In genomic region chr4:43493846-43494240, GRCm38 (mm10) we compare ENCODE assay signal across 8 mouse cellular contexts. TPM values are rescaled to one million over a fixed set of nuclear protein-coding genes. Genes with fewer than 3 reads are reported as not detected.
A peak's percentile ranks its signal among the peaks of the same experiment; 100 is the strongest.
DNase-seq lines count a peak whose midpoint lies in the region; ATAC-seq and TF ChIP-seq lines count a peak whose summit lies in the region.

No protein-coding gene starts in this region.

- H3K36me3 ChIP-seq in heart, embryonic 10.5 days: peaks cover 24% of the 10 kb centered on the region
- peaks cover 4 to 31% of the 10 kb centered on the region in 2 experiments for H3K36me3 ChIP-seq in CH12.LX (replicated peaks in 1 of 2; ENCODE audit: control insufficient read depth in 1 of 2, insufficient read depth in 1 of 2, low read length in 1 of 2)
- H3K36me3 ChIP-seq in forebrain, embryonic 14.5 days (ENCODE audit: control insufficient read depth, insufficient read depth, low read length): peaks cover 13% of the 10 kb centered on the region
- peaks cover 24% of the 10 kb centered on the region for H3K36me3 ChIP-seq in liver, embryonic 16.5 days (ENCODE audit: control insufficient read depth, insufficient read depth)

- in situ Hi-C loops in CH12.LX (cut with MboI; ENCODE audit: low pct_ligation_motif_present, low pct_unique_long_range_greater_than_20kb, low sequenced_read_pairs): no loop called here

- H3K9me3 ChIP-seq in heart, embryonic 10.5 days: no peaks in the 10 kb centered on the region
- H3K9me3 ChIP-seq in CH12.LX (replicated peaks; ENCODE audit: low read length): peaks cover 6% of the 10 kb centered on the region
- no peaks in the 10 kb centered on the region for H3K9me3 ChIP-seq in forebrain, embryonic 14.5 days (replicated peaks; ENCODE audit: control insufficient read depth, low read length)
- H3K9me3 ChIP-seq in liver, embryonic 16.5 days (replicated peaks; ENCODE audit: control insufficient read depth, low read length): no peaks in the 10 kb centered on the region

- peak overlapping the region; percentile 93 for H3K27ac ChIP-seq in heart, embryonic 10.5 days
- no peak overlapping the region for H3K27ac ChIP-seq in CH12.LX (ENCODE audit: insufficient read depth, low read depth)
- peak overlapping the region; percentile 91 for H3K27ac ChIP-seq in forebrain, embryonic 14.5 days (ENCODE audit: low read depth, low read length)
- H3K27ac ChIP-seq in liver, embryonic 16.5 days (ENCODE audit: low read length): peak overlapping the region; percentile 85

- no peak for DNase-seq in heart, embryonic 10.5 days (ENCODE audit: low spot score)
- DNase-seq in heart, postnatal 25 days (ENCODE audit: low spot score): no peak
- peak; percentile 19 for DNase-seq in CH12.LX (ENCODE audit: extremely low read depth)
- DNase-seq in forebrain, embryonic 14.5 days (ENCODE audit: low spot score): peak; percentile 31
- no peak for DNase-seq in right cerebral cortex, adult 18-20 months

- no peak for TF ChIP-seq RAD21 in CH12.LX (IDR thresholded peaks at IDR 0.05; ENCODE audit: low read depth, low read length)

- H3K4me1 ChIP-seq in heart, embryonic 10.5 days: peaks cover 48% of the 10 kb centered on the region
- peaks cover 0 to 14% of the 10 kb centered on the region in 2 experiments; a peak in 2 of 4 replicates for H3K4me1 ChIP-seq in CH12.LX (ENCODE audit: control insufficient read depth in 1 of 2, insufficient read depth in 2 of 2)
- H3K4me1 ChIP-seq in forebrain, embryonic 14.5 days (ENCODE audit: control insufficient read depth, insufficient read depth, low read length): peaks cover 17% of the 10 kb centered on the region
- H3K4me1 ChIP-seq in liver, embryonic 16.5 days (ENCODE audit: control insufficient read depth, low read depth, low read length): peaks cover 47% of the 10 kb centered on the region

- no peaks in the 10 kb centered on the region for H3K79me2 ChIP-seq in CH12.LX (replicated peaks; ENCODE audit: control insufficient read depth, extremely low read depth, insufficient read depth, poor library complexity, severe bottlenecking)

- no peaks in the 10 kb centered on the region for H3K27me3 ChIP-seq in heart, embryonic 10.5 days (ENCODE audit: insufficient read depth, poor library complexity, severe bottlenecking)
- H3K27me3 ChIP-seq in CH12.LX (replicated peaks): peaks cover 1% of the 10 kb centered on the region
- no peaks in the 10 kb centered on the region for H3K27me3 ChIP-seq in forebrain, embryonic 14.5 days (replicated peaks; ENCODE audit: control insufficient read depth, insufficient read depth, low read length)
- H3K27me3 ChIP-seq in liver, embryonic 16.5 days (ENCODE audit: control insufficient read depth, insufficient read depth, low read depth, low read length): no peaks in the 10 kb centered on the region

- TF ChIP-seq POLR2A in CH12.LX (IDR thresholded peaks at IDR 0.05; ENCODE audit: low read depth, low read length): no peak

- dilution Hi-C loops in CH12.LX (cut with MboI; ENCODE audit: extremely low pct_ligation_motif_present, extremely low pct_unique_long_range_greater_than_20kb, low sequenced_read_pairs): no loop called here

- H3K9ac ChIP-seq in CH12.LX (ENCODE audit: insufficient read depth, low read depth): peak overlapping the region; percentile 78
- H3K9ac ChIP-seq in forebrain, embryonic 14.5 days (ENCODE audit: low read length): peak overlapping the region; percentile 84
- peak overlapping the region; percentile 89 for H3K9ac ChIP-seq in liver, embryonic 16.5 days (ENCODE audit: low read depth, low read length)

- no peak for ATAC-seq in forebrain, embryonic 14.5 days
- no peak for ATAC-seq in liver, embryonic 16.5 days (ENCODE audit: low read depth)
- ATAC-seq in granulocyte monocyte progenitor cell, adult 5-6 weeks (replicated peaks; ENCODE audit: poor library complexity, severe bottlenecking): no peak
- ATAC-seq in inflammation-experienced regulatory T-cells, adult 6 months: no peak

- peak overlapping the region; percentile 84 for H3K4me3 ChIP-seq in heart, embryonic 10.5 days
- H3K4me3 ChIP-seq in CH12.LX (replicated peaks in 1 of 3; ENCODE audit: low read depth in 2 of 3, low read length in 2 of 3, poor library complexity in 1 of 3): peak overlapping the region; percentile 65 to 78 (median 73)
- peak overlapping the region; percentile 75 for H3K4me3 ChIP-seq in forebrain, embryonic 14.5 days (ENCODE audit: low read depth, low read length)
- peak overlapping the region; percentile 89 for H3K4me3 ChIP-seq in liver, embryonic 16.5 days (ENCODE audit: low read depth, low read length)

- no peak for TF ChIP-seq EP300 in CH12.LX (IDR thresholded peaks at IDR 0.05; ENCODE audit: low read length)

- intact Hi-C loops in heart, postnatal 25 days (cut with DNase I): no loop called here

- WGBS in heart, embryonic 10.5 days: 1% methylated on average over 9 of the region's 9 CpGs
- 4% methylated on average over 9 of the region's 9 CpGs for WGBS in forebrain, embryonic 14.5 days
- 2% methylated on average over 9 of the region's 9 CpGs for WGBS in liver, embryonic 16.5 days (ENCODE audit: insufficient replicate concordance)

- H3K4me2 ChIP-seq in CH12.LX (ENCODE audit: insufficient read depth, low read depth, poor library complexity, severe bottlenecking): peak overlapping the region; percentile 60
- peak overlapping the region; percentile 69 for H3K4me2 ChIP-seq in forebrain, embryonic 14.5 days (ENCODE audit: low read length)
- H3K4me2 ChIP-seq in liver, embryonic 16.5 days (ENCODE audit: low read depth, low read length): peak overlapping the region; percentile 93

- TF ChIP-seq CTCF in CH12.LX (conservative IDR thresholded peaks at IDR 0.05 in 1 of 2, IDR thresholded peaks at IDR 0.05 in 1 of 2; ENCODE audit: low read depth in 2 of 2, low read length in 2 of 2): no peak

RNA-seq across cellular contexts. Expression of gene Ccdc107, which starts 1.1 kb away (rescaled TPM):
- 67.2 and 71.7 TPM in 2 replicates for polyA plus RNA-seq in heart, embryonic 10.5 days (2016; fragmentation: Nextera tagmentation; extraction: Ambion mirVana)
- 10 to 100 TPM; 26.6 to 31.8 TPM for total RNA-seq in heart, postnatal 25 days (2021)
- total RNA-seq in CH12.LX (2012; rRNA removed): 57.9 and 63.1 TPM in 2 replicates
- 23.0 and 33.4 TPM in 2 replicates for total RNA-seq in CH12.LX (2014; rRNA removed)
- 30.5 and 32.6 TPM in 2 replicates for polyA plus RNA-seq in CH12.LX (2012; ENCODE audit: insufficient read length, low read depth)
- 68.7 and 69.1 TPM in 2 replicates for polyA plus RNA-seq in forebrain, embryonic 14.5 days (2014; fragmentation: Nextera tagmentation; extraction: Ambion mirVana)
- polyA plus RNA-seq in liver, embryonic 16.5 days (2015; fragmentation: Nextera tagmentation; extraction: Ambion mirVana): 35.2 and 37.0 TPM in 2 replicates
- 28.2 and 44.7 TPM in 2 replicates for total RNA-seq in granulocyte monocyte progenitor cell, adult 5-6 weeks (2014; fragmentation: Nextera tagmentation)
- 48.0 and 56.1 TPM in 2 replicates for total RNA-seq in granulocyte monocyte progenitor cell, adult 5-6 weeks (2017)
- polyA plus RNA-seq in inflammation-experienced regulatory T-cells, adult 6 months (2017; shearing (Covaris generic)): 10 to 100 TPM; 36.5 to 72.9 (median 72.1) TPM

RNA-seq across cellular contexts. Expression of gene Arhgef39, which starts 5.7 kb away (rescaled TPM):
- 39.9 and 40.1 TPM in 2 replicates for polyA plus RNA-seq in heart, embryonic 10.5 days (2016; fragmentation: Nextera tagmentation; extraction: Ambion mirVana)
- under 1 TPM; 0.39 to 0.61 TPM for total RNA-seq in heart, postnatal 25 days (2021)
- 7.4 and 7.5 TPM in 2 replicates for total RNA-seq in CH12.LX (2012; rRNA removed)
- total RNA-seq in CH12.LX (2014; rRNA removed): 7.1 and 7.3 TPM in 2 replicates
- 4.8 and 5.5 TPM in 2 replicates for polyA plus RNA-seq in CH12.LX (2012; ENCODE audit: insufficient read length, low read depth)
- polyA plus RNA-seq in forebrain, embryonic 14.5 days (2014; fragmentation: Nextera tagmentation; extraction: Ambion mirVana): 14.0 and 15.9 TPM in 2 replicates
- 32.7 and 34.6 TPM in 2 replicates for polyA plus RNA-seq in liver, embryonic 16.5 days (2015; fragmentation: Nextera tagmentation; extraction: Ambion mirVana)
- 52.0 and 55.5 TPM in 2 replicates for total RNA-seq in granulocyte monocyte progenitor cell, adult 5-6 weeks (2014; fragmentation: Nextera tagmentation)
- 63.7 and 81.2 TPM in 2 replicates for total RNA-seq in granulocyte monocyte progenitor cell, adult 5-6 weeks (2017)
- polyA plus RNA-seq in inflammation-experienced regulatory T-cells, adult 6 months (2017; shearing (Covaris generic)): 10 to 100 TPM in 1 of 3 experiments, 1 to 10 TPM in 2; 5.1 to 10.3 (median 6.2) TPM

RNA-seq across cellular contexts. Expression of gene Sit1, which starts 10.3 kb away (rescaled TPM):
- polyA plus RNA-seq in heart, embryonic 10.5 days (2016; fragmentation: Nextera tagmentation; extraction: Ambion mirVana): not detected in 2 replicates
- not detected for total RNA-seq in heart, postnatal 25 days (2021)
- total RNA-seq in CH12.LX (2012; rRNA removed) (2.8 and 3.8 TPM in 2 replicates), CH12.LX (2014; rRNA removed) (10.5 and 10.8 TPM in 2 replicates)
- polyA plus RNA-seq in CH12.LX (2012; ENCODE audit: insufficient read length, low read depth): 10.1 and 12.5 TPM in 2 replicates
- polyA plus RNA-seq in forebrain, embryonic 14.5 days (2014; fragmentation: Nextera tagmentation; extraction: Ambion mirVana): not detected in 2 replicates
- 0.21 and 0.27 TPM in 2 replicates for polyA plus RNA-seq in liver, embryonic 16.5 days (2015; fragmentation: Nextera tagmentation; extraction: Ambion mirVana)
- total RNA-seq in granulocyte monocyte progenitor cell, adult 5-6 weeks (2014; fragmentation: Nextera tagmentation): not detected in 2 replicates
- total RNA-seq in granulocyte monocyte progenitor cell, adult 5-6 weeks (2017): not detected in 2 replicates
- polyA plus RNA-seq in inflammation-experienced regulatory T-cells, adult 6 months (2017; shearing (Covaris generic)): 100 to 1,000 TPM; 142 to 164 (median 156) TPM

RNA-seq across cellular contexts. Expression of gene Car9, which starts 12.9 kb away (rescaled TPM):
- polyA plus RNA-seq in heart, embryonic 10.5 days (2016; fragmentation: Nextera tagmentation; extraction: Ambion mirVana): 1.4 and 1.7 TPM in 2 replicates
- total RNA-seq in heart, postnatal 25 days (2021): under 1 TPM; 0.31 to 0.34 TPM
- not detected in 2 replicates for total RNA-seq in CH12.LX (2012; rRNA removed)
- total RNA-seq in CH12.LX (2014; rRNA removed): not detected in 2 replicates
- not detected in 2 replicates for polyA plus RNA-seq in CH12.LX (2012; ENCODE audit: insufficient read length, low read depth)
- 0.22 TPM in 1 of 2 replicates, not detected in the other for polyA plus RNA-seq in forebrain, embryonic 14.5 days (2014; fragmentation: Nextera tagmentation; extraction: Ambion mirVana)
- polyA plus RNA-seq in liver, embryonic 16.5 days (2015; fragmentation: Nextera tagmentation; extraction: Ambion mirVana): 1.3 and 1.7 TPM in 2 replicates
- total RNA-seq in granulocyte monocyte progenitor cell, adult 5-6 weeks (2014; fragmentation: Nextera tagmentation): 11.6 and 16.9 TPM in 2 replicates
- 4.1 and 7.6 TPM in 2 replicates for total RNA-seq in granulocyte monocyte progenitor cell, adult 5-6 weeks (2017)
- under 1 TPM; 0.48 to 0.84 (median 0.79) TPM for polyA plus RNA-seq in inflammation-experienced regulatory T-cells, adult 6 months (2017; shearing (Covaris generic))

RNA-seq across cellular contexts. Expression of gene Tpm2, which starts 29.7 kb away (rescaled TPM):
- 135 and 142 TPM in 2 replicates for polyA plus RNA-seq in heart, embryonic 10.5 days (2016; fragmentation: Nextera tagmentation; extraction: Ambion mirVana)
- total RNA-seq in heart, postnatal 25 days (2021): 10 to 100 TPM; 25.2 to 40.7 TPM
- total RNA-seq in CH12.LX (2012; rRNA removed) (0.30 TPM in 1 of 2 replicates, not detected in the other), CH12.LX (2014; rRNA removed) (not detected in 2 replicates)
- polyA plus RNA-seq in CH12.LX (2012; ENCODE audit: insufficient read length, low read depth): 0.29 TPM in 1 of 2 replicates, not detected in the other
- 10.7 and 13.4 TPM in 2 replicates for polyA plus RNA-seq in forebrain, embryonic 14.5 days (2014; fragmentation: Nextera tagmentation; extraction: Ambion mirVana)
- 30.0 and 48.9 TPM in 2 replicates for polyA plus RNA-seq in liver, embryonic 16.5 days (2015; fragmentation: Nextera tagmentation; extraction: Ambion mirVana)
- 1.6 and 3.8 TPM in 2 replicates for total RNA-seq in granulocyte monocyte progenitor cell, adult 5-6 weeks (2014; fragmentation: Nextera tagmentation)
- 2.5 and 5.2 TPM in 2 replicates for total RNA-seq in granulocyte monocyte progenitor cell, adult 5-6 weeks (2017)
- not detected for polyA plus RNA-seq in inflammation-experienced regulatory T-cells, adult 6 months (2017; shearing (Covaris generic))

Comparison
In these comparisons a context has a peak if more than half of its experiments do, and no peak if none do; other contexts are left out.
1. DNase-seq: peak in CH12.LX (single experiment) and forebrain, embryonic 14.5 days (single experiment); none in heart, embryonic 10.5 days (single experiment), heart, postnatal 25 days (single experiment) and right cerebral cortex, adult 18-20 months (single experiment).
2. RNA of gene Sit1, which starts 10.3 kb away (polyA plus RNA-seq): 142 to 164 TPM in inflammation-experienced regulatory T-cells, adult 6 months; 10.1 to 12.5 TPM in CH12.LX, 0.21 to 0.27 TPM in liver, embryonic 16.5 days, not detected in heart, embryonic 10.5 days and not detected in forebrain, embryonic 14.5 days; every median in the first group is over 10 times any median in the second.
3. Peak in every context shown above with its lines, with median percentiles within 50 percentile points of each other: H3K4me3 ChIP-seq, H3K4me2 ChIP-seq and H3K9ac ChIP-seq.